Mouse (Mus musculus): ENCODE measurements around the gene Nptn.

The Nptn gene

DNA sequence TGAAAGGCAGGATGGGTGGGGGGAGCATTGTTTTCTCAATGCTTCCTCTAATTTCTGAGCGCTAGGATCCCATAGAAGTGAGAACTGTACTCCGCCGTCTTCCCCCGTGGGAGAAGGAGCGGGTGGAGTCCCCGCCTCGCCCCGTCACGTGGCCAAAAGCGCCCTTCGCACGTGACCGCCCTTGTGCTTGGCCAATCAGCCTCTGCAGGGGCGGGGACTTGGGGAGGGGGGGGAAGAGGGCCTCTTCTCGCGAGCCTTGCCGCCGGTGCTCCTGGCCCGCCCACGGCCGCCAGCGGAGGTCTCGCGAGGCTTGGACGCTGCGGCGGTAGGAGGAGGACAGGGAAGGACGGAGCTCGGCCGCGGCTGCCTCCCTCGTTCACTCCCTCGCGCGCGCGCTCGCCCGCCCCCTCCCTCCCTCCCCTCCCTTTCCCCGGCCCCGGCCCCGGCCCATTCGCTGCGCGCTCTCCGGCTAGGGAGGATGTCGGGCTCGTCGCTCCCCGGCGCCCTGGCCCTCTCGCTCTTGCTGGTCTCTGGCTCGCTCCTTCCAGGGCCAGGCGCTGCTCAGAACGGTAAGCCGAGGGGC lies at the start of gene Nptn:
TSS of gene Nptn (plus strand) at position 283 of the 583 bp plus-strand sequence.
- in situ Hi-C loops (cut with MboI; ENCODE audit: unreplicated experiment in 2 of 2) = no loop called here

GRCm38 (mm10) chr9:58533322-58533721 lies 48.7 kb upstream of the Nptn start:
- in situ Hi-C loops (cut with MboI; ENCODE audit: unreplicated experiment in 2 of 2) = loop anchor here (5.0 to 25.0 kb wide), 6 partner anchors 36 to 1054 kb away; partner anchors contain the start of genes Celf6 (in 1 of the 2) and Tbc1d21 (in 1 of the 2)

- in situ Hi-C loops (cut with MboI; ENCODE audit: unreplicated experiment in 2 of 2) = loop anchor here (5.0 to 25.0 kb wide), 7 partner anchors 37 to 1053 kb away; partner anchors contain the start of genes Celf6 (in 1 of the 2) and Tbc1d21 (in 1 of the 2)
Measured at GRCm38 (mm10) chr9:58534766-58535165, 47.3 kb upstream of the Nptn start.

- in situ Hi-C loops (cut with MboI; ENCODE audit: unreplicated experiment in 2 of 2) = loop anchor here (5.0 to 25.0 kb wide), 6 partner anchors 161 to 1052 kb away; partner anchors contain the start of genes Celf6 (in 1 of the 2) and Tbc1d21 (in 1 of the 2)
Measured at GRCm38 (mm10) chr9:58535447-58536134, 46.4 kb upstream of the Nptn start.

- in situ Hi-C loops (cut with MboI; ENCODE audit: unreplicated experiment in 2 of 2) = loop anchor here (5.0 to 25.0 kb wide), 6 partner anchors 163 to 1050 kb away; partner anchors contain the start of genes Celf6 (in 1 of the 2) and Tbc1d21 (in 1 of the 2)
Measured at GRCm38 (mm10) chr9:58537774-58538173, 44.3 kb upstream of the Nptn start.

GRCm38 (mm10) chr9:58539886-58540285 lies 42.2 kb upstream of the Nptn start:
- in situ Hi-C loops (cut with MboI; ENCODE audit: unreplicated experiment in 2 of 2) = loop anchor here (5.0 to 25.0 kb wide), 8 partner anchors 115 to 1047 kb away; partner anchors contain the start of genes Celf6 (in 1 of the 2) and Tbc1d21 (in 1 of the 2)

GRCm38 (mm10) chr9:58541895-58542338 lies 40.1 kb upstream of the Nptn start:
- in situ Hi-C loops (cut with MboI; ENCODE audit: unreplicated experiment in 2 of 2) = loop anchor here (5.0 to 25.0 kb wide), 4 partner anchors 113 to 1045 kb away; partner anchors contain the start of gene Celf6 (in 1 of the 2)

GRCm38 (mm10) chr9:58544879-58545324 lies 37.1 kb upstream of the Nptn start:
- in situ Hi-C loops (cut with MboI; ENCODE audit: unreplicated experiment in 2 of 2) = loop anchor here (5.0 to 25.0 kb wide), 4 partner anchors 110 to 1042 kb away; partner anchors contain the start of gene Celf6 (in 1 of the 2)

- in situ Hi-C loops (cut with MboI; ENCODE audit: unreplicated experiment in 2 of 2) = loop anchor here (10.0 to 25.0 kb wide), 3 partner anchors 109 to 1042 kb away; partner anchors contain the start of gene Celf6 (in 1 of the 2)
Measured at GRCm38 (mm10) chr9:58545428-58545827, 36.6 kb upstream of the Nptn start.

GRCm38 (mm10) chr9:58546630-58547360 lies 35.2 kb upstream of the Nptn start:
- in situ Hi-C loops (cut with MboI; ENCODE audit: unreplicated experiment in 2 of 2) = loop anchor here (10.0 to 25.0 kb wide), 3 partner anchors 108 to 1041 kb away; partner anchors contain the start of gene Celf6 (in 1 of the 2)

DNA sequence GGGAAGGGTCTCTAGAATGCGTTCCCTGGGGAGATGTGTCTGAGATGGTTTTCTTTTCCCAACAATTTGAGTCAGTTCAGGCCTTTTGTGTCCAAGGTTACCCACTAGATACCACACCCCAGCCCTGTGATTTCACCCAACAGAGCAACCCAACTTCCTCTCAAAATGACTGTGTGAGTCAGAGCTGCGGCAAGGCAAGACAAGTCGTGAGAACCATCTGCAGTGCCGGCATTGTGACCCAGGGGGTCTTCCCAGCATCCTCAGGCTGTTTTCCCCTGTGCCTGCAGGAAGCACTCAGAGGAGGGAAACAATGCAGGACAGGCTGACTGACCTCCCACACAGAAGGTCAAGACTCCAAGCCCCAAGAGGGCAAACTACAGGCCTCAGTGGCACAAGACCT lies 33.1 kb upstream of the Nptn start:
- in situ Hi-C loops (cut with MboI; ENCODE audit: unreplicated experiment in 2 of 2) = loop anchor here (10.0 to 25.0 kb wide), 3 partner anchors 106 to 1038 kb away; partner anchors contain the start of gene Celf6 (in 1 of the 2)

GRCm38 (mm10) chr9:58549694-58550093 lies 32.3 kb upstream of the Nptn start:
- in situ Hi-C loops (cut with MboI; ENCODE audit: unreplicated experiment in 2 of 2) = loop anchor here (10.0 to 25.0 kb wide), 4 partner anchors 105 to 1438 kb away; partner anchors contain the start of gene Celf6 (in 1 of the 2)

DNA sequence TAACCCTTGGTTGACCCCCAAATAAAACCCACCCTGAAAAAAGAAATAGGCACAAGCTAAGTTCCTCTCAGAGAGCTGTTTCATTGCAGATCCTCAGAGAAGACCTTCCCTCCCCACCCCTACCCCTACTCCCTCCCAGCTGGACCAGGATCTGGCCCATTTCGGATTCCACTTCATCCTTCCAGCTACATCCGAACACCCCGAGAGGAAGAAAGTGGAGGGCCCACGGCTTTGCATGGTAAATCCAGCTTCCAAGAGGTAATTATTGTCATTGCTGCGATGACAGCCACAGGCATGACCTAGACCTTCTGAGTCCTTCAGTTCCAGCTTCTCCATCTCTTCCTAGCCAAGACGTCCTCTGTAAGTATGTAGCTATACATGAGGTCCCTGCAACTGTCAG lies 31.1 kb upstream of the Nptn start:
- in situ Hi-C loops (cut with MboI; ENCODE audit: unreplicated experiment in 2 of 2) = loop anchor here in 1 of 2 experiments (25.0 kb wide), 1 partner anchor 1436 kb away; no protein-coding TSS in a partner anchor

DNA sequence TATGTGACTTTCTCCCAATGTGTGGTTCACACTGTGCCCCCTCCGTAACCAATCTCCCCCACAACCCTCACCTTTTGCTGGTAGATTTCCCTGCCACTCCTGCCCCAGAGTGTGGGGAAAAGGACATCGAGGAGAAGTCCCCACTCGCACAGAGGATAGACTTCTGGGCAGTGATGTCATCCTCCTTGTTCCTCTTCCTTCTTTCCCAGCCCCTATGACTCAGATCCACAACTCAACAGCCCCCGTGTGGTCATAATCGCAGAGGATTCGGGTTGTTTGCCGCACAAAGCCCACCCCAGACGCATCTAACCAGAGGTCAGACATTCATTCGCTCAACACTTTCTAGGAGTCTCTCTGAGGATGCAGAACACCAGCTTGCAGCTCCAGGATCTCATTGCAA lies 30.0 kb upstream of the Nptn start:
- in situ Hi-C loops (cut with MboI; ENCODE audit: unreplicated experiment in 2 of 2) = loop anchor here in 1 of 2 experiments (25.0 kb wide), 1 partner anchor 1435 kb away; no protein-coding TSS in a partner anchor

GRCm38 (mm10) chr9:58554056-58554907 lies 27.8 kb upstream of the Nptn start:
- in situ Hi-C loops (cut with MboI; ENCODE audit: unreplicated experiment in 2 of 2) = loop anchor here in 1 of 2 experiments (25.0 kb wide), 1 partner anchor 1433 kb away; no protein-coding TSS in a partner anchor

GRCm38 (mm10) chr9:58554908-58555684 lies 26.9 kb upstream of the Nptn start, which contains the start of gene Cd276:
Gene Cd276 (minus strand): TSS chr9:58555437.
- in situ Hi-C loops (cut with MboI; ENCODE audit: unreplicated experiment in 2 of 2) = loop anchor here in 1 of 2 experiments (25.0 kb wide), 1 partner anchor 1432 kb away; no protein-coding TSS in a partner anchor

- in situ Hi-C loops (cut with MboI; ENCODE audit: unreplicated experiment in 2 of 2) = loop anchor here in 1 of 2 experiments (25.0 kb wide), 1 partner anchor 1431 kb away; no protein-coding TSS in a partner anchor
Measured at GRCm38 (mm10) chr9:58555685-58556414, 26.2 kb upstream of the Nptn start.

Data from v-Abl transformed pro-B cells (cell line).